Mouse (Mus musculus) layer of hippocampus, postnatal 14 days (tissue): Measurements from ENCODE around the gene Agtr2. TPM values are rescaled to one million over a fixed set of nuclear protein-coding genes. Genes with fewer than 3 reads are reported as not detected.
"Not testable (repeated sequence)": the region's sequence is repeated elsewhere in the genome, so short reads cannot be mapped to it uniquely, and the experiment has no call there.

ENCODE experiments used
- DNase-seq, 2 experiments: peaks; one replicate each; pipeline ENCODE4 v3.0.0; 2021 to 2022; ENCODE audit warnings: low spot score in 2 of 2, mixed read lengths in 1 of 2
- long read RNA-seq, 2 experiments: library from polyadenylated mRNA; stranded (forward); transcript quantifications; one replicate each; pipeline ENCODE4 v2.0.0; 2021
- total RNA-seq, 2 experiments: library from RNA; stranded (reverse); gene quantifications; 2 replicates each; pipeline ENCODE4 v1.2.3; 2021

The Agtr2 gene
- 1 to 10 TPM; 1.2 to 1.9 TPM for total RNA-seq
- long read RNA-seq, experiment 1 = 0 reads
- long read RNA-seq, experiment 2, partial matches to known transcripts = 0 of 2 reads
- long read RNA-seq, experiment 2, other reads (novel, unspliced or antisense) = 0 of 2 reads

GRCm38 (mm10) chrX:21484414-21484813 lies at the start of gene Agtr2:
TSS of gene Agtr2 (plus strand) at chrX:21484544.
- DNase-seq = no peak

GRCm38 (mm10) chrX:21452519-21452918 lies 31.8 kb upstream of the Agtr2 start:
- DNase-seq = no peak

DNA sequence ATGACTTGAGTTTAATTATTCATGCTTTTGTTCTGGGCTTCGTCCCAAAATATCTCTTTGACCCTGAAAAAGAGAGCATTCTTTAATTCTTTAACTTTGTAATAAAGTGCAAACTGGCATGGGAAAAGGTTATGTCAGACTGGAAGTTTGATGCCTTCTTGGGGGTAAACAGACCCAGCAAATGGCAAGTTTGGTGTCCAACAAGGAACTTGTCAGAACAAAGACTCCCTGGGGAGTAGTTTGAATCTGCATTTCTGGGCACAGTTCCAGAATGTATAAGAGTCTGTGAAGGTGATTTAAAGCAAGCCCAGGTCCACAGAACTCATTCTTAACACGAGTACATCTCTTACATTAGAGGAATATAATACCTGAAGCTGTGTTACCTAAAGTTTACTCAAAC lies 3.8 kb downstream of the Agtr2 start:
- DNase-seq = no peak

- DNase-seq = no peak
Measured at GRCm38 (mm10) chrX:21500242-21500641, 15.9 kb downstream of the Agtr2 start.

- DNase-seq = not testable (repeated sequence)
Measured at GRCm38 (mm10) chrX:21507333-21507732, 23.0 kb downstream of the Agtr2 start.

DNA sequence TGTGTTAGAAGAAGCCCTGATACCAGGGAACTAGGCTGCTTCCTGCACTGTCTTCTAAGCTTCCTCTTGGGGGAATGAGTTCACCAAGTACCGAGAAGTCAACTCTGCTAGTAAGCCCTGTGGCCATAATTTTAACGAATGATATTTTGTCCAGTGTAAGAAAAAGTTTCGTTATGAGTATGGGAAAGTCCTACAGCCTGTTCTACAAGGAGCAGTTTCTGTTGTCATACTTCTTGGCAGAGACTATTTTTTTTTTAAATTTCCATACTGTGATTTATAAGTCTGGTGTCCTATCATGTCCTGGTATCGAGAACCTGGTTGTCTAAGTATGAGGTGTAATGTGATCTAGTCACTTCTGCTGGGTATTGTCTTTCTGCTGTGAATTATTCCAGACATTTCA lies 38.2 kb downstream of the Agtr2 start:
- no peak for DNase-seq

Other genes with a start within 250 kb of the Agtr2 start
- gene Slc6a14, start 230.4 kb downstream of the Agtr2 start, total RNA-seq = not detected